Mouse (Mus musculus): ENCODE data around the gene Dab2ip.
A peak's percentile ranks its signal among the peaks of the same experiment; 100 is the strongest.

GRCm38 (mm10) chr2:35588368-35588767 is 30.3 kb downstream of the Dab2ip start:
- no peak for TF ChIP-seq CTCF (IDR thresholded peaks at IDR 0.05; ENCODE audit: low read depth)
- peak; percentile 88 for TF ChIP-seq EP300 (IDR thresholded peaks at IDR 0.05; ENCODE audit: low read depth)
